Comparison of ENCODE assay signal across 8 mouse cellular contexts in the genomic region with DNA sequence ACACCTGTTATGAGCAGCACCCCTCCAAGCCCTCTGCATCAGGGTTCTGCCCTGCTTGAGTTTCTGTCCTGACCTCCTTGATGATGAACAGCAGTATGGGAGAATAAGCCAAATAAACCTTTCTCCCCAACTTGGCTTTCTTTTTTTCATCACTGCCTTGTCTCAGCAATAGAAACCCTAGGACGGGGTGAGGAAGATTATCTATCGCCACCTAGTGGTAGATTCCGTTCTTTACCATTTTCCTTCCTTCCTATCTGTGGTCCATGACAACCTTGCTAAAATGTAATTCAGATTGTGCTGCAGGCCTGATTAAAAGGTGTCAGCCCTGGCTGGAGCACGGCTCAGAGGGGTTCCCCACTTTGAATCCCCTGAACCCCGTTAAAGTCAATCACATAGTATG. TPM values are rescaled to one million over a fixed set of nuclear protein-coding genes. Genes with fewer than 3 reads are reported as not detected.
DNase-seq lines count a peak whose midpoint lies in the region; ATAC-seq and TF ChIP-seq lines count a peak whose summit lies in the region.

No protein-coding gene starts in this region.

- H3K27ac ChIP-seq in kidney, embryonic 16.5 days (ENCODE audit: low read length): no peak overlapping the region
- no peak overlapping the region for H3K27ac ChIP-seq in kidney, embryonic 15.5 days
- no peak overlapping the region for H3K27ac ChIP-seq in CH12.LX (ENCODE audit: insufficient read depth, low read depth)
- H3K27ac ChIP-seq in bone marrow macrophage, adult 2 months (ENCODE audit: insufficient read depth, low read depth, low read length): no peak overlapping the region
- H3K27ac ChIP-seq in forebrain, embryonic 15.5 days (replicated peaks): no peak overlapping the region
- no peak overlapping the region for H3K27ac ChIP-seq in lung, embryonic 15.5 days

- H3K9ac ChIP-seq in kidney, embryonic 16.5 days (replicated peaks; ENCODE audit: low read length): no peak overlapping the region
- no peak overlapping the region for H3K9ac ChIP-seq in kidney, embryonic 15.5 days
- no peak overlapping the region for H3K9ac ChIP-seq in CH12.LX (ENCODE audit: insufficient read depth, low read depth)
- no peak overlapping the region for H3K9ac ChIP-seq in forebrain, embryonic 15.5 days (replicated peaks)
- no peak overlapping the region for H3K9ac ChIP-seq in lung, embryonic 15.5 days

- peak; percentile 67 for DNase-seq in CH12.LX (ENCODE audit: extremely low read depth)
- peak; percentile 41 for DNase-seq in retina, postnatal 7 days (ENCODE audit: low read depth, low spot score)
- no peak for DNase-seq in spleen, adult 18-20 months

- TF ChIP-seq RAD21 in CH12.LX (IDR thresholded peaks at IDR 0.05; ENCODE audit: low read depth, low read length): peak; percentile 75

- no peaks in the 10 kb centered on the region for H3K27me3 ChIP-seq in kidney, embryonic 16.5 days (ENCODE audit: insufficient read depth, low read length)
- H3K27me3 ChIP-seq in kidney, embryonic 15.5 days: no peaks in the 10 kb centered on the region
- no peaks in the 10 kb centered on the region for H3K27me3 ChIP-seq in CH12.LX (replicated peaks)
- no peaks in the 10 kb centered on the region for H3K27me3 ChIP-seq in forebrain, embryonic 15.5 days
- H3K27me3 ChIP-seq in lung, embryonic 15.5 days: no peaks in the 10 kb centered on the region; the same call in 1 of the 2 replicates

- in situ Hi-C loops in CH12.LX (cut with MboI; ENCODE audit: low pct_ligation_motif_present, low pct_unique_long_range_greater_than_20kb, low sequenced_read_pairs): loop anchor here (10.0 kb wide), 1 partner anchor 228 kb away; no protein-coding TSS in a partner anchor

- TF ChIP-seq EP300 in CH12.LX (IDR thresholded peaks at IDR 0.05; ENCODE audit: low read length): no peak

- no peak overlapping the region for H3K4me3 ChIP-seq in kidney, embryonic 16.5 days (ENCODE audit: low read length)
- H3K4me3 ChIP-seq in kidney, embryonic 15.5 days (replicated peaks): no peak overlapping the region
- H3K4me3 ChIP-seq in CH12.LX (replicated peaks in 1 of 3; ENCODE audit: low read depth in 2 of 3, low read length in 2 of 3, poor library complexity in 1 of 3): no peak overlapping the region
- no peak overlapping the region for H3K4me3 ChIP-seq in bone marrow macrophage, adult 2 months (ENCODE audit: insufficient read depth, low read length)
- H3K4me3 ChIP-seq in forebrain, embryonic 15.5 days: no peak overlapping the region
- H3K4me3 ChIP-seq in lung, embryonic 15.5 days: no peak overlapping the region

- dilution Hi-C loops in CH12.LX (cut with MboI; ENCODE audit: extremely low pct_ligation_motif_present, extremely low pct_unique_long_range_greater_than_20kb, low sequenced_read_pairs): no loop called here

- no peaks in the 10 kb centered on the region for H3K36me3 ChIP-seq in kidney, embryonic 16.5 days (ENCODE audit: insufficient read depth, low read length)
- H3K36me3 ChIP-seq in kidney, embryonic 15.5 days: no peaks in the 10 kb centered on the region
- no peaks in the 10 kb centered on the region for H3K36me3 ChIP-seq in CH12.LX (replicated peaks in 1 of 2; ENCODE audit: control insufficient read depth in 1 of 2, insufficient read depth in 1 of 2, low read length in 1 of 2)
- no peaks in the 10 kb centered on the region for H3K36me3 ChIP-seq in forebrain, embryonic 15.5 days
- H3K36me3 ChIP-seq in lung, embryonic 15.5 days: no peaks in the 10 kb centered on the region

- 3% methylated on average over 5 of the region's 5 CpGs for WGBS in kidney, embryonic 16.5 days
- 3% methylated on average over 5 of the region's 5 CpGs for WGBS in kidney, embryonic 15.5 days
- WGBS in forebrain, embryonic 15.5 days: 4% methylated on average over 5 of the region's 5 CpGs
- WGBS in lung, embryonic 15.5 days: 2% methylated on average over 5 of the region's 5 CpGs

- H3K4me1 ChIP-seq in kidney, embryonic 16.5 days (ENCODE audit: insufficient read depth, low read length): no peaks in the 10 kb centered on the region
- no peaks in the 10 kb centered on the region for H3K4me1 ChIP-seq in kidney, embryonic 15.5 days
- peaks cover 8 to 19% of the 10 kb centered on the region in 2 experiments; a peak in 3 of 4 replicates for H3K4me1 ChIP-seq in CH12.LX (ENCODE audit: control insufficient read depth in 1 of 2, insufficient read depth in 2 of 2)
- no peaks in the 10 kb centered on the region for H3K4me1 ChIP-seq in bone marrow macrophage, adult 2 months (ENCODE audit: control insufficient read depth, insufficient read depth, low read length)
- H3K4me1 ChIP-seq in forebrain, embryonic 15.5 days: peaks cover 8% of the 10 kb centered on the region
- H3K4me1 ChIP-seq in lung, embryonic 15.5 days: no peaks in the 10 kb centered on the region

- H3K4me2 ChIP-seq in kidney, embryonic 16.5 days (replicated peaks; ENCODE audit: low read depth, low read length): no peak overlapping the region
- no peak overlapping the region for H3K4me2 ChIP-seq in kidney, embryonic 15.5 days
- H3K4me2 ChIP-seq in CH12.LX (ENCODE audit: insufficient read depth, low read depth, poor library complexity, severe bottlenecking): peak overlapping the region; percentile 39; the same call in 1 of the 2 replicates
- no peak overlapping the region for H3K4me2 ChIP-seq in forebrain, embryonic 15.5 days (replicated peaks)
- H3K4me2 ChIP-seq in lung, embryonic 15.5 days: no peak overlapping the region

- no peaks in the 10 kb centered on the region for H3K9me3 ChIP-seq in kidney, embryonic 16.5 days (ENCODE audit: low read length)
- H3K9me3 ChIP-seq in kidney, embryonic 15.5 days (replicated peaks): no peaks in the 10 kb centered on the region
- no peaks in the 10 kb centered on the region for H3K9me3 ChIP-seq in CH12.LX (replicated peaks; ENCODE audit: low read length)
- H3K9me3 ChIP-seq in forebrain, embryonic 15.5 days: no peaks in the 10 kb centered on the region
- no peaks in the 10 kb centered on the region for H3K9me3 ChIP-seq in lung, embryonic 15.5 days

- no peaks in the 10 kb centered on the region for H3K79me2 ChIP-seq in CH12.LX (replicated peaks; ENCODE audit: control insufficient read depth, extremely low read depth, insufficient read depth, poor library complexity, severe bottlenecking)

- TF ChIP-seq POLR2A in CH12.LX (IDR thresholded peaks at IDR 0.05; ENCODE audit: low read depth, low read length): no peak
- TF ChIP-seq POLR2A in bone marrow macrophage, adult 2 months (IDR thresholded peaks at IDR 0.05; ENCODE audit: borderline replicate concordance, low read depth, low read length): no peak

- peak; percentile 75 to 76 for TF ChIP-seq CTCF in CH12.LX (conservative IDR thresholded peaks at IDR 0.05 in 1 of 2, IDR thresholded peaks at IDR 0.05 in 1 of 2; ENCODE audit: low read depth in 2 of 2, low read length in 2 of 2)
- peak; percentile 32; the same call in 1 of the 2 replicates for TF ChIP-seq CTCF in bone marrow macrophage, adult 2 months (IDR thresholded peaks at IDR 0.05; ENCODE audit: low read depth, low read length)

- ATAC-seq in kidney, embryonic 16.5 days (ENCODE audit: low FRiP score, low TSS enrichment): peak; percentile 29; the same call in 1 of the 2 replicates
- no peak; the same call in 1 of the 2 replicates for ATAC-seq in kidney, embryonic 15.5 days (replicated peaks; ENCODE audit: low FRiP score)
- peak; percentile 33 for ATAC-seq in forebrain, embryonic 15.5 days (replicated peaks)
- ATAC-seq in lung, embryonic 15.5 days (ENCODE audit: borderline replicate concordance, extremely low read depth, low FRiP score, low TSS enrichment): peak; percentile 23; the same call in 1 of the 2 replicates

TF ChIP-seq in CH12.LX, 34 proteins besides CTCF, POLR2A, EP300 and RAD21:
- TF ChIP-seq SMC3 (IDR thresholded peaks at IDR 0.05; ENCODE audit: low read depth, low read length) (peak; percentile 48), PAX5 (IDR thresholded peaks at IDR 0.05; ENCODE audit: low read length) (no peak), ZNF384 (IDR thresholded peaks at IDR 0.05; ENCODE audit: low read depth, low read length) (peak; percentile 66), MAFK (IDR thresholded peaks at IDR 0.05; ENCODE audit: insufficient replicate concordance, low read length) (no peak)

RNA-seq across cellular contexts. Expression of gene Ak7, which starts 16.9 kb away (rescaled TPM):
- polyA plus RNA-seq in kidney, embryonic 16.5 days (2015; fragmentation: Nextera tagmentation; extraction: Ambion mirVana): 1.1 and 1.4 TPM in 2 replicates
- polyA plus RNA-seq in kidney, embryonic 15.5 days (2015; fragmentation: Nextera tagmentation; extraction: Ambion mirVana): 0.62 and 0.68 TPM in 2 replicates
- 0.13 and 0.38 TPM in 2 replicates for total RNA-seq in CH12.LX (2012; rRNA removed)
- total RNA-seq in CH12.LX (2014; rRNA removed): 0.11 and 0.24 TPM in 2 replicates
- polyA plus RNA-seq in CH12.LX (2012; ENCODE audit: insufficient read length, low read depth): 0.46 and 0.51 TPM in 2 replicates
- not detected in 2 replicates for polyA plus RNA-seq in bone marrow macrophage, adult 2 months (2012; ENCODE audit: insufficient read depth, insufficient read length, missing spikeins)
- polyA plus RNA-seq in forebrain, embryonic 15.5 days (2015; fragmentation: Nextera tagmentation; extraction: Ambion mirVana): 0.60 and 2.0 TPM in 2 replicates
- 1.0 and 1.1 TPM in 2 replicates for polyA plus RNA-seq in lung, embryonic 15.5 days (2015; fragmentation: Nextera tagmentation; extraction: Ambion mirVana)

RNA-seq across cellular contexts. Expression of gene Atg2b, which starts 37.6 kb away (rescaled TPM):
- 12.3 and 12.4 TPM in 2 replicates for polyA plus RNA-seq in kidney, embryonic 16.5 days (2015; fragmentation: Nextera tagmentation; extraction: Ambion mirVana)
- polyA plus RNA-seq in kidney, embryonic 15.5 days (2015; fragmentation: Nextera tagmentation; extraction: Ambion mirVana): 10.0 and 12.7 TPM in 2 replicates
- 27.3 and 28.5 TPM in 2 replicates for total RNA-seq in CH12.LX (2012; rRNA removed)
- 26.6 and 26.9 TPM in 2 replicates for total RNA-seq in CH12.LX (2014; rRNA removed)
- 24.1 and 28.4 TPM in 2 replicates for polyA plus RNA-seq in CH12.LX (2012; ENCODE audit: insufficient read length, low read depth)
- 14.4 and 16.5 TPM in 2 replicates for polyA plus RNA-seq in bone marrow macrophage, adult 2 months (2012; ENCODE audit: insufficient read depth, insufficient read length, missing spikeins)
- 15.5 and 16.6 TPM in 2 replicates for polyA plus RNA-seq in forebrain, embryonic 15.5 days (2015; fragmentation: Nextera tagmentation; extraction: Ambion mirVana)
- 10.6 and 11.5 TPM in 2 replicates for polyA plus RNA-seq in lung, embryonic 15.5 days (2015; fragmentation: Nextera tagmentation; extraction: Ambion mirVana)

RNA-seq across cellular contexts. Expression of gene Gskip, which starts 38.0 kb away (rescaled TPM):
- polyA plus RNA-seq in kidney, embryonic 16.5 days (2015; fragmentation: Nextera tagmentation; extraction: Ambion mirVana): 29.4 and 30.0 TPM in 2 replicates
- 26.8 and 28.4 TPM in 2 replicates for polyA plus RNA-seq in kidney, embryonic 15.5 days (2015; fragmentation: Nextera tagmentation; extraction: Ambion mirVana)
- total RNA-seq in CH12.LX (2012; rRNA removed) (12.3 and 13.9 TPM in 2 replicates), CH12.LX (2014; rRNA removed) (21.9 TPM in 2 replicates)
- polyA plus RNA-seq in CH12.LX (2012; ENCODE audit: insufficient read length, low read depth): 13.3 and 15.9 TPM in 2 replicates
- 20.6 and 21.2 TPM in 2 replicates for polyA plus RNA-seq in bone marrow macrophage, adult 2 months (2012; ENCODE audit: insufficient read depth, insufficient read length, missing spikeins)
- polyA plus RNA-seq in forebrain, embryonic 15.5 days (2015; fragmentation: Nextera tagmentation; extraction: Ambion mirVana): 29.9 and 30.5 TPM in 2 replicates
- polyA plus RNA-seq in lung, embryonic 15.5 days (2015; fragmentation: Nextera tagmentation; extraction: Ambion mirVana): 28.4 and 29.7 TPM in 2 replicates

Comparison
In these comparisons a context has a peak if more than half of its experiments do, and no peak if none do; other contexts are left out.
1. DNase-seq: peak in CH12.LX (single experiment) and retina, postnatal 7 days (single experiment); none in spleen, adult 18-20 months (0 of 2).